Mouse (Mus musculus): ENCODE results near the gene Mrpl46. TPM values are rescaled to one million over a fixed set of nuclear protein-coding genes. Genes with fewer than 3 reads are reported as not detected.
A peak's percentile ranks its signal among the peaks of the same experiment; 100 is the strongest.

The Mrpl46 gene
- polyA plus RNA-seq, 2 experiments = 22.4 to 55.1 TPM

- no peaks in the 10 kb centered on the region for H3K9me3 ChIP-seq (ENCODE audit: control insufficient read depth, low read length)
- H3K9ac ChIP-seq (replicated peaks) = peak overlapping the region; percentile 46
- DNase-seq (ENCODE audit: low read depth in 3 of 3, low spot score in 3 of 3) = no peak
- no peak for ATAC-seq (ENCODE audit: insufficient read depth)
- TF ChIP-seq EP300 (IDR thresholded peaks at IDR 0.05; ENCODE audit: low read depth) = no peak
- peak overlapping the region; percentile 91 for H3K27ac ChIP-seq
- WGBS (ENCODE audit: insufficient replicate concordance) = 69% methylated on average over 8 of the region's 9 CpGs
- no peaks in the 10 kb centered on the region for H3K27me3 ChIP-seq (ENCODE audit: control insufficient read depth, insufficient read depth, low read length)
- H3K36me3 ChIP-seq (replicated peaks; ENCODE audit: control insufficient read depth, insufficient read depth, low read depth) = no peaks in the 10 kb centered on the region; the same call in 1 of the 2 replicates
- no peak overlapping the region for H3K4me2 ChIP-seq (ENCODE audit: low read depth)
- H3K4me1 ChIP-seq (replicated peaks; ENCODE audit: control insufficient read depth in 2 of 2, insufficient read depth in 2 of 2, low read length in 1 of 2) = peaks cover 51 to 57% of the 10 kb centered on the region in 2 experiments
- no peak overlapping the region for H3K4me3 ChIP-seq (ENCODE audit: insufficient read depth in 1 of 2, low read depth in 2 of 2, low read length in 2 of 2)
These were observed 14.6 kb upstream of the Mrpl46 start for GRCm38 (mm10) chr7:78797843-78798455.

- H3K4me3 ChIP-seq (ENCODE audit: insufficient read depth in 1 of 2, low read depth in 2 of 2, low read length in 2 of 2) = no peak overlapping the region
- no peak overlapping the region for H3K4me2 ChIP-seq (ENCODE audit: low read depth)
- no peak for TF ChIP-seq CTCF (IDR thresholded peaks at IDR 0.05; ENCODE audit: low read depth)
- no peak for TF ChIP-seq EP300 (IDR thresholded peaks at IDR 0.05; ENCODE audit: low read depth)
- H3K27me3 ChIP-seq (ENCODE audit: control insufficient read depth, insufficient read depth, low read length) = no peaks in the 10 kb centered on the region
- no peaks in the 10 kb centered on the region for H3K9me3 ChIP-seq (ENCODE audit: control insufficient read depth, low read length)
- H3K27ac ChIP-seq = no peak overlapping the region
- no peak overlapping the region for H3K9ac ChIP-seq (replicated peaks)
- ATAC-seq (ENCODE audit: insufficient read depth) (no peak), DNase-seq (ENCODE audit: low read depth in 3 of 3, low spot score in 3 of 3) (no peak)
- no peaks in the 10 kb centered on the region; the same call in 1 of the 2 replicates for H3K36me3 ChIP-seq (replicated peaks; ENCODE audit: control insufficient read depth, insufficient read depth, low read depth)
- WGBS (ENCODE audit: insufficient replicate concordance) = 68% methylated on average over 3 of the region's 3 CpGs
- peaks cover 51 to 55% of the 10 kb centered on the region in 2 experiments for H3K4me1 ChIP-seq (replicated peaks; ENCODE audit: control insufficient read depth in 2 of 2, insufficient read depth in 2 of 2, low read length in 1 of 2)
These were observed 13.3 kb upstream of the Mrpl46 start for GRCm38 (mm10) chr7:78796624-78797023.

GRCm38 (mm10) chr7:78794571-78795092 is 11.3 kb upstream of the Mrpl46 start:
- Histone ChIP-seq H3K9me3 (ENCODE audit: control insufficient read depth, low read length) (no peaks in the 10 kb centered on the region), H3K27ac (peak overlapping the region; percentile 20; the same call in 1 of the 2 replicates), H3K27me3 (ENCODE audit: control insufficient read depth, insufficient read depth, low read length) (no peaks in the 10 kb centered on the region), H3K9ac (replicated peaks) (0 out of 2 replicates have a peak overlapping the region, but pooled peaks have one; percentile 3), H3K4me2 (ENCODE audit: low read depth) (no peak overlapping the region), H3K36me3 (replicated peaks; ENCODE audit: control insufficient read depth, insufficient read depth, low read depth) (peaks cover 7% of the 10 kb centered on the region), H3K4me1 (replicated peaks; ENCODE audit: control insufficient read depth in 2 of 2, insufficient read depth in 2 of 2, low read length in 1 of 2) (peaks cover 40% of the 10 kb centered on the region in 2 experiments), H3K4me3 (ENCODE audit: insufficient read depth in 1 of 2, low read depth in 2 of 2, low read length in 2 of 2) (no peak overlapping the region)
- DNase-seq (ENCODE audit: low read depth in 3 of 3, low spot score in 3 of 3) = no peak
- WGBS (ENCODE audit: insufficient replicate concordance) = 63% methylated on average over 6 of the region's 6 CpGs
- TF ChIP-seq EP300 (IDR thresholded peaks at IDR 0.05; ENCODE audit: low read depth) (no peak), CTCF (IDR thresholded peaks at IDR 0.05; ENCODE audit: low read depth) (no peak)
- ATAC-seq (ENCODE audit: insufficient read depth) = no peak

- Histone ChIP-seq H3K4me2 (ENCODE audit: low read depth) (no peak overlapping the region), H3K9me3 (ENCODE audit: control insufficient read depth, low read length) (no peaks in the 10 kb centered on the region), H3K36me3 (replicated peaks; ENCODE audit: control insufficient read depth, insufficient read depth, low read depth) (peaks cover 10% of the 10 kb centered on the region), H3K9ac (replicated peaks) (0 out of 2 replicates have a peak overlapping the region, but pooled peaks have one; percentile 3), H3K4me1 (replicated peaks; ENCODE audit: control insufficient read depth in 2 of 2, insufficient read depth in 2 of 2, low read length in 1 of 2) (peaks cover 36% of the 10 kb centered on the region in 2 experiments), H3K4me3 (ENCODE audit: insufficient read depth in 1 of 2, low read depth in 2 of 2, low read length in 2 of 2) (no peak overlapping the region), H3K27ac (peak overlapping the region; percentile 20; the same call in 1 of the 2 replicates), H3K27me3 (ENCODE audit: control insufficient read depth, insufficient read depth, low read length) (no peaks in the 10 kb centered on the region)
- no peak for DNase-seq (ENCODE audit: low read depth in 3 of 3, low spot score in 3 of 3)
- 51% methylated on average over 13 of the region's 13 CpGs for WGBS (ENCODE audit: insufficient replicate concordance)
- no peak for ATAC-seq (ENCODE audit: insufficient read depth)
- no peak for TF ChIP-seq EP300 (IDR thresholded peaks at IDR 0.05; ENCODE audit: low read depth)
- TF ChIP-seq CTCF (IDR thresholded peaks at IDR 0.05; ENCODE audit: low read depth) = no peak
These were observed 10.7 kb upstream of the Mrpl46 start for GRCm38 (mm10) chr7:78793895-78794570.
